Mouse (Mus musculus) adrenal gland, postnatal 4 days (tissue): Measurements from ENCODE around the gene Arl2bp. TPM values are rescaled to one million over a fixed set of nuclear protein-coding genes. Genes with fewer than 3 reads are reported as not detected.

Source experiments
- total RNA-seq, 2 experiments: library from RNA; stranded (reverse); gene quantifications; 2 replicates each; pipeline ENCODE4 v1.2.3; 2021

Gene Arl2bp
- total RNA-seq, 2 experiments from 2014 or later: 101 to 111 TPM

Other genes with a start within 250 kb of the Arl2bp start
- 1 to 10 TPM; 3.1 to 4.6 TPM for gene Nlrc5, start 232.2 kb upstream of the Arl2bp start, total RNA-seq
- 10 to 100 TPM; 18.1 to 20.4 TPM for gene Cpne2, start 133.6 kb upstream of the Arl2bp start, total RNA-seq
- gene Rspry1, start 64.7 kb upstream of the Arl2bp start, total RNA-seq: 10 to 100 TPM; 26.2 to 26.7 TPM
- 10 to 100 TPM; 43.8 to 50.1 TPM for gene Fam192a, start 64.6 kb upstream of the Arl2bp start, total RNA-seq
- gene Pllp, start 29.7 kb downstream of the Arl2bp start, total RNA-seq: 1 to 10 TPM; 3.3 to 4.1 TPM
- gene Ccl22, start 79.0 kb downstream of the Arl2bp start, total RNA-seq: under 1 TPM; 0.25 to 0.31 TPM
- 10 to 100 TPM; 18.8 to 21.1 TPM for gene Cx3cl1, start 105.4 kb downstream of the Arl2bp start, total RNA-seq
- gene Ccl17, start 143.9 kb downstream of the Arl2bp start, total RNA-seq: under 1 TPM; 0.87 to 0.90 TPM
- gene Coq9, start 171.7 kb downstream of the Arl2bp start, total RNA-seq: 100 to 1,000 TPM; 128 to 144 TPM
- 10 to 100 TPM; 84.1 to 89.3 TPM for gene Ciapin1, start 171.8 kb downstream of the Arl2bp start, total RNA-seq
- 10 to 100 TPM; 61.4 to 65.6 TPM for gene Polr2c, start 190.8 kb downstream of the Arl2bp start, total RNA-seq
- gene Dok4, start 209.7 kb downstream of the Arl2bp start, total RNA-seq: 10 to 100 TPM; 21.5 to 24.9 TPM